Mouse (Mus musculus) gastrocnemius, adult 8-10 months (tissue): ENCODE results near the gene Psmb5. TPM values are rescaled to one million over a fixed set of nuclear protein-coding genes. Genes with fewer than 3 reads are reported as not detected.
"Not testable (repeated sequence)": the region's sequence is repeated elsewhere in the genome, so short reads cannot be mapped to it uniquely, and the experiment has no call there.

Experiments used
- DNase-seq, 2 experiments: peaks; one replicate each; pipeline ENCODE4 v3.0.0; 2022; ENCODE audit warnings: low spot score in 2 of 2
- total RNA-seq, 4 experiments: library from RNA; stranded (reverse); gene quantifications; 2 replicates each; pipeline ENCODE4 v1.2.4; 2022

Gene Psmb5
- total RNA-seq, 4 experiments from 2014 or later, result 183 to 192 (median 187) TPM

DNA sequence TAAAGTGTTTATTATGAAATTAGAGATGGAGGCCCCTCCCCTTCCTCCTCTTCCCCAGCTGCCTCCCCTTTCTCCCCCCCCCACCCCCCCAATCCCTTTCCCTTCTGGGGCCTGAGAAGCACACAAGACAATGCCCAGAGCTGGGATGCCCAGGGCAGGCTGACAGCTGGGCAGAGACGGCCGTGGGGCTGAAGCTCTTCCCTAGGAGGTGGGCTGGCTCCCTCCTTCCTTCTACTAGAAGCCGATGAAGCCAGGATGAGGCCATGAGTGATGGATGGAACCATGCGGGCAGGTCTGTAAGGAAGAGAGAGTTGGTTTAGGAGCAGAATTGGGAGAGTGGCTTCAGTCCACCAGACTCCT lies 13.4 kb upstream of the Psmb5 start:
- DNase-seq, result no peak

DNA sequence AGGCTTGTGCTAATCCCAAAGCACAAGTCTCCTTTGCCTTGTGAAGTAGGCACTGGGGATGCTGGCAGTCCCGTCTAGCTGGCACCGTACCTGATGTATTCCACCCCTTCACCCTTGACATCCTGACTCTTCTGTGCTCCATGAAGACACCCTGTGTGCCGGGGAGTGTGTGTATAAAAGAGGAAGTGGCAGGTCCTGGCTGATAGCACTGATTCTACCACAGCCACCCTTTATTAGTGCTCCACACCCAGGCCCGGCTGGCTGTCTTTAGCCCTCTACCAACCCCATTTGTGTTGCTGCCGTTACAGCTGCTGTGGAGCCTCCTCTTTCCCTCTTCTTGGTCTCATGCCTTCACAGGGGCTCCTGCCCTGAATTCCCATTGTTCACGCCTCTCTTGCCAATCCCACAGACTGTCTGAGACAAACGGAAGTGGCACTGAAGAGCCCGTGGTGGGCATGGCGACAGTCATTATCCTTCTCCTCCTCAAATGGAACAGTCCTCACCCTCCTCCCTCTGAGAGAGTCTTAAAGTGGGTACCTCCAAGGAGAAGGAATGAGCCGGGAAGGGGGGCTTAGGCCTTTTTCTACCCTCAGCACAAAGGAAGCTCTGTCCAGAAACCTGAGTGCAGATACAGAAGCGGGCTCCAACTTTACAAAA lies 12.9 kb upstream of the Psmb5 start:
- no peak for DNase-seq

GRCm38 (mm10) chr14:54629797-54630196 lies 12.0 kb upstream of the Psmb5 start:
- no peak for DNase-seq

- DNase-seq, result no peak
Observed at GRCm38 (mm10) chr14:54628103-54628502, 10.3 kb upstream of the Psmb5 start.

GRCm38 (mm10) chr14:54624976-54625375 lies 7.2 kb upstream of the Psmb5 start:
- no peak for DNase-seq

DNA sequence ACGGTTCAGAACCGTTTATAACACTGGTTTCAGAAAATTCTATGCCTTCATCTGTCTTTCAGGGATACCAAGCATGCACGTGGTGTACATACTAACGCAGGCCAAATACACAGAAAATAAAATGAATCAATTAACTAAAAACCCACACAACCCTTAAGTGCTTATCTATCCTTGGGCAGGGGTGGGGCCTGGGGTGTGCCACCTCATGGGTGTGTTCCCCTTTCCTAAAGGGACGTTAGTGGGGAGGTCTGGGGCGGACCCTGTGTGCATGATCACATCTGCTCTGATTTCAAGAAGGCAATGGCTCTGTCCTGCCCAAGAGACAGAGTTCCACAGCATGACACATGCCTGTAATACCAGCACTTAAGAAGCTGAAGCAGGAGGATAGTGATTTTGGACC lies 5.5 kb upstream of the Psmb5 start:
- DNase-seq, result no peak

DNA sequence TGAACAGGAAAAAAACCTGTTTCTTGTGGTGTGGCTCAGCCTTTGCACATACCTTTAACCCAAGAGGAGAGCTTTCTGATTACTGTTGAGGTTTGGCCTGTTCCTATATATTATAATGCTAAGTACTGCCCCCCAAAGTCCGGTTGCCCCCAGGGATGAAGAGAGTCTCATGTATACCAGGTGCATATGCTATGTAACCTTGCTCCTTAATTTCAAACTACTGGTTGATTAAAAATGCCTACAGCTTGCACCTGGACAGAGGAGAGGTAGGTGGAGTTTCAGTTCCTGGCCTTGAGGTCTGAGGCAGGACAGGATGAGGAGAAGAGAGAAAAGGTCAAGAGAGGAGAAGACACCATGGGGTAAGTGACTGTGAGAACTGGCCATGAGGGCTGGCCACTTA lies 3.3 kb upstream of the Psmb5 start, which contains the start of gene Psmb11:
Gene Psmb11 (plus strand): TSS at position 301 of the 400 bp plus-strand sequence.
- no peak for DNase-seq

DNA sequence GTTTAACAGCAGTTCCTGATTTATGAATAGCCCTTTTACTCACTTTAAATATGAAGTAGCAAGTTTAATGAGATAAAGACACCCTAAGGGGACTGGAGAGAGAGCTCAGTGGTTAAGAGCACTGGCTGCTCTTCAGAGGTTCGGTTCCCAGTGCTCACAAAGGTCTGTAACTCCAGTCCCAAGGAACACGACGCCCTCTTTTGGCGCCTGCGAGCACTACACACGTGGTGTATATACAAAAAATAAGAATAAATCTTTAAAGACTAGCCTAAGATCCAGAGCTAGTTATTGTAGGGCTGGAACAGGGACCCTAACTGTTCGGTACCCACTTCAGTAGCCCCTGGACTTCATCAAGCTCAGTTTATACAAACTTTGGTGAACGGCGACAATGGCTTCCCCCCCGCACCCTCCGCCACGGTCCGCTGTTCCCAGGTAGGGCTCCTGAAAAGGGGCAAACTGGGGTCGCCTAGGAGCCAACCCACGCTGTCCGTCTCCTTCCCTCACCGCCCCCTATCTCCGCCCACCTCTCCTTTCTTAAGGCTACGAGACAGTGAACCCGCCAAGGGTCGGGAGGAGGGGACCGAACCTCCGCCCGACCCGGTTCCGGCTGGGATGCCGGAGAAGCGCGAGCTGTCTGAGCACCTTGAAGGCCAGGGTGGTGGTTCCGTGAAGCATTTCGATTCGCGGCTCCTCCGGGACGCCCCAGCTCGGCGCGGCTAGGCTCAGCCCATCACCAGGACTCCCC lies 498 bp downstream of the Psmb5 start:
- DNase-seq, result no peak

DNA sequence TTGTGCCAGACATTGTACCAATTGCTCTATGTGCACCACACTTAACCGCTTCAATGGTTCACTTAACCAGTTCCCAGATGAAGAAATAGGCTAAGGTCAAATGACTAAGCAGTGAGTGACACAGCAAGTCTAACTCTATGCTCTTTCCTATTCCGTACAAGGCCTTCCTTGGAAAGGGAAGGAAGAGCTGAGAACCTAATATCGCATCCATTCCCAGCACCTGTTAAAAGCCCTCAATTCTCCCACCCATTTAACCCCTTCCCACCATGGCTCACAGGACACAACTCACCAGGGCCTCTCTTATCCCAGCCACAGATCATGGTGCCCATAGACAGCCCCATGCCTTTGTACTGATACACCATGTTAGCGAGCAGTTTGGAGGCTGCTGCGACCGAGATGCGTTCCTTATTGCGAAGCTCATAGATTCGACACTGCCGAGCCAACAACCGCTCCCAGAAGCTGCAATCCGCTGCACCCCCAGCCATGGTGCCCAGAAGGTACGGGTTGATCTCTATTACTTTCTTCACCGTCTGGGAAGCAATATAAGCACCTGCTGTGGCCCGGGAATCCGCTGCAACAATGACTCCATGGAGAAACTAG lies 1.5 kb downstream of the Psmb5 start:
- no peak for DNase-seq

- DNase-seq, result not testable (repeated sequence)
Observed at GRCm38 (mm10) chr14:54614130-54614529, 3.7 kb downstream of the Psmb5 start.

DNA sequence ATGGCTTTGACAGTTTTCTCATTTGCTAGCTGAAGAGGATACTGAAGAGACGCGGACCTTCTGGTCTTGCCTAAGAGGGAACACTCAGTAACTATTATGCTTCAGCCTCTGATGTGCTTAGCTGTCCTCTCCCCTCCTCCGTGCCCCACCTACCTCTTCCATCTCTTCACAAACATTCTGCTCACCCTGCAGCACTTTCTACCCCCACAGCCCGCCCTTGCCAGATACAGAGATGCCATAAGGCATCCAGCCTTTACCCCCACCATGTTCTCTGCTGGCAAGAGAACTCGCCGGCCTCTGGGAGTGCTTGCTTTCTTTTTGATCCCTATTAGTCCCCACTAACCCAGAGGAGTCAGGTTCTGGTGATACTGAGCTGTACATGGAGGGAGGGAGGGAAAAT lies 7.2 kb downstream of the Psmb5 start:
- no peak for DNase-seq

DNA sequence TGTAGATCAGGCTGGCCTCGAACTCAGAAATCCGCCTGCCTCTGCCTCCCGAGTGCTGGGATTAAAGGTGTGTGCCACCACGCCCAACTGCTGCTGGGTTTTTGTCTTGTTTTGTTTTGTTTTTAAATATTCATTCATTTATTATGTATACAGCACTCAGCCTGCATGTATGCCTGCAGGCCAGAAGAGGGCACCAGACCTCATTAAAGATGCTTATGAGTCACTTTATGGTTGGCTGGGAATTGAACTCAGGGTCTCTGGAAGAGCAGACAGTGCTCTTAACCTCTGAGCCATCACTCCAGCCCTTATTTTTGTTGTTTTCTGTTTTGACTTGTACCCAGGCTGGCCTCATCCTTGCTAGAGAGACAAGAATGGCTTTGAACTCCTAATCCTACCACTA lies 7.9 kb downstream of the Psmb5 start:
- no peak for DNase-seq

- DNase-seq, result no peak
Observed at GRCm38 (mm10) chr14:54609245-54609644, 8.6 kb downstream of the Psmb5 start.

DNA sequence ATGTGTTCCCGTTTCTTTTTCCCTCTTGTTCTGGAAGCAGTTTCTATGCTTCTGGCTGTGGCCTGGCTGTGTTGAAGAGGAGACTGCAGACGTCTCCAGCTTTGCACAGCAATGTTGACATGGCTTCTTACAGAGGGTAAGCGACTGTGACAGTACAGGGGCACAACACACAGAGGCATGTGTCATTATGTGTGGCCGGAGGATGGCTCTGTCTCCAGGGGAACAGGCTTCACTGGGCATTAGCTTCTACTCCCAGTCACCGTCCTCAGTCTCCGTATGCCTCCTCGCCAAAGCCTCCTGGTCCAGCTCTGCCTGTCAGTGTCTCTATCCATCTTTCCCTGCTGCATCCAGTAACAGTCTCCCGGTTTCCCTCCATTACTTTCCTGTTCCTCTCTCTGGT lies 10.6 kb downstream of the Psmb5 start:
- DNase-seq, result no peak

DNA sequence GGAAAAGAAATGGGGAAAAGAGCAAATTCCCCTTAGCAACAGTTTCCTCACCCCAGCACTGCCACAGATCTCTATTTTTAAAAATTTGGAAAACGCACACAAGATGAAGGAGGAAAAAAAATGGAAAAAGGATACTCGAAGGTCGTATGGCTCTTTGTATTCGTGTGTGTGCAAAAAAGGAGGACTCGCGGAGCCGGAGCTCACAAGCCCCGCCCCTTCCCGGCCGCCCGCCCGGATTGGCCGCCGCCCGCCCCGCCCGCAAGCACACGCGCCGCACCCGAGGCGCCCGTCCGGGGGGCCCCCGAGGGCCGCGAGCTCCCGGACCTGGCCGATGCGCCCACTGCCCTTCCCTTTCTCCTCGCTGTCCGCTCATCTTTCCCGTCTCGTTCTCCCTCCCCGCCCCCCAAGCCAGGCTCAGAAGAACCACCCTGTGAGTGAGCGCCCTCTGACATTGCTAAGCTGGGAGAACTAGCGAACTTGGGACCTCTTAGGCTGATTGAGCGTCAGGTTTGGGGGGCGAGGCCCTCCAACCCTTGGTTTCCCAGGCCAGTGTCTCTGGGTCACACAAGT lies 12.0 kb downstream of the Psmb5 start, which contains the start of gene 4931414P19Rik:
Gene 4931414P19Rik (minus strand): TSS at position 242 of the 570 bp plus-strand sequence.
- DNase-seq, result peak; percentile 59 to 66

DNA sequence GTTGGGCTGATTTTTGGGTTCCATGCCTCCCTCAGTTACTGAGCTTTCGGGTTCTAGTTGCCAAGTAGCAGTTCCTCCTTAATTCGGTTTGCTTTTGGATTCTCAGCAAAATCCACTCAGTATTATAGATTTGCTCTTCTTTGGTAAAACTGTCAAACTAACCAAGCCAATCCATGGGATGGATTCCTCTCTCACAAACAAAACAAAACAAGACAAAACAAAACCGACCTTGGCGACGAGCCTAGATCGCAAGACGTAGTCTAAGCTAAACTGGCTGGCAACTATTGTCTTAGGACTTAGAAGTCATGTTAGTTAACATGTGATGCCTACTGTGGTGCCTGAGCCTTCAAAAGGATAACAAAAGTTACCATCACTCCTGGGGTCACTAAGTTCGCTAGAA lies 14.1 kb downstream of the Psmb5 start:
- DNase-seq, result no peak

DNA sequence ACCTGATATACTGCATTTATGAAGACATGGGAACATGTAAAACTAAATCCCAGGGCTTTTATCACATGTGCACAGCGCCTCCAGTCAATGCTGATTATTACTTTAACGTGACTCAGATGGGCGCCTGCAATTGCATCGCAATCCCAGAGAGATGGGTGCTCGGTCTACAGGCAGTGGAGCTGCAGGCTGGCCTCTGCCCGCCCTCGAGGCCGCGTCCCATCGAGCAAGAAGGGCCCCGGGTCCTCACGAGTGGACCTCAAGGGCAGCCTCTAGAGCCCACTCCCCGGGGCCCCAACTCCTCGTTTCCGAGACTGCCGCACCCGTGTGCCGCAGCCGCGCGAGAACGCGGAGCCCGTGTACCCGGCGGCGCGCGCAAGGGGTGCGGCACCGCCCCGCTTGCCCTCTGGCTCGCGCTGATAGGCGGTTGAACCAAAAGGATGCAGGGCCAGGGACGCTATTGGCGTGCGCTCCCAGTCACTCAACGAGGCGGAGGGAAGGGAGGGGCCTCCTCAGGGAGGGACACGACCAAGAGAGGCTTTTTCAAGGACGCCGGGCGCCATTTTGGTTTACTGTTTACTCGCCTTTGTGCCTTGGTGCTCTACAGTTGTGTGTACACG lies 14.7 kb downstream of the Psmb5 start:
- DNase-seq, result peak; percentile 95 to 96

GRCm38 (mm10) chr14:54602613-54603012 lies 15.2 kb downstream of the Psmb5 start:
- DNase-seq, result no peak

DNA sequence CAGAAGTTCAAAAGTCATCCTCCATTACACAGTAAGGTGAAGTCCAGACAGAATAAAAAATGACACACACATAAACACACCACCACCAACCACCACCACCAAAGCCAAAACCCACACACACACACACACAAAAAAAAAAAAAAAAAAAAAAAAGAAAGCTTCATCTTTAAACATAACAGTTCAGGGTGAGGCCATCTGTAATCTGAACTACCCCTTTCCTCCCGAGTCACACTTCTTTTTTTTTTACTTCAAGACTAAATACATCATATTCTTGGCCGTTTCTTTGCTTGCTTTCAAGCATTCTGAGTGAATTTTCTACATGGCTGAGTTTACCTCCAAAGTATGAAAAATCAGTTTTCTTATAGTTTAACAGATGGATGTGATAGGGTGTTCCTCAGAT lies 16.2 kb downstream of the Psmb5 start:
- no peak for DNase-seq

DNA sequence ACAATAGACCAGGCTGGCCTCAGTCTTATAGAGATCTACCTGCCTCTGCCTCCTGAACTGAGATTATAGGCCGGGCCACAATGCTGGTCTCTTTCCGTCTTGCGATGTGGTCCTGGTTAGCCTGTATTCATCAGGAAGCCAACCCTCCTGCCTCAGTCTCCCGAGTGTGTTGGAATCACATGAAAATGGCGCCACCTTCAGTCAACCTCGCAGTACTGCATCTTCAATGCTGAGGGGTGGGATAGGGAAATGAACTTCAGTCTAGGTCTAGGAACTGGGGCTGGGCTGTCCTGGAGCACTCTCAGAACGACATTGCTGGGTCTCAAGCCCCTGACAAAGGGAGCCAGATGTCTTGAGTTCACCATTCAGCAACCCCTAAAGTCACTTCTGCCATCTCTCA lies 20.7 kb downstream of the Psmb5 start:
- DNase-seq, result no peak

- no peak for DNase-seq
Observed at GRCm38 (mm10) chr14:54594631-54595414, 23.0 kb downstream of the Psmb5 start.
